Mouse (Mus musculus) forebrain, embryonic 12.5 days (tissue): ENCODE measurements around the gene Eci3. TPM values are rescaled to one million over a fixed set of nuclear protein-coding genes. Genes with fewer than 3 reads are reported as not detected.
A peak's percentile ranks its signal among the peaks of the same experiment; 100 is the strongest.
"Not testable (repeated sequence)": the region's sequence is repeated elsewhere in the genome, so short reads cannot be mapped to it uniquely, and the experiment has no call there.

Source experiments
- ATAC-seq: fragments of 200-750 bp; cut with Nextera tagmentation; 2 replicates; pipeline ENCODE4 v1.8.0; 2017; ENCODE audit warnings: moderate TSS enrichment; ENCODE audit not compliant: low FRiP score
- H3K27ac ChIP-seq: fragments of 300-500 bp; sonication (generic); 2 replicates; pipeline ENCODE4 v1.5.1; 2016; ENCODE audit warnings: mild to moderate bottlenecking
- H3K27me3 ChIP-seq: fragments of 300-500 bp; sonication (generic); 2 replicates; pipeline ENCODE4 v1.6.1; 2016; ENCODE audit warnings: mild to moderate bottlenecking
- H3K36me3 ChIP-seq: fragments of 300-500 bp; sonication (generic); replicated peaks from 2 replicates; pipeline ENCODE4 v1.6.1; 2016; ENCODE audit warnings: mild to moderate bottlenecking
- H3K4me1 ChIP-seq: fragments of 300-500 bp; sonication (generic); 2 replicates; pipeline ENCODE4 v1.6.1; 2016
- H3K4me2 ChIP-seq: fragments of 300-500 bp; sonication (generic); 2 replicates; pipeline ENCODE4 v1.6.1; 2016; ENCODE audit warnings: mild to moderate bottlenecking, moderate library complexity
- H3K4me3 ChIP-seq: fragments of 300-500 bp; sonication (generic); replicated peaks from 2 replicates; pipeline ENCODE4 v1.5.1; 2016; ENCODE audit warnings: mild to moderate bottlenecking
- H3K9ac ChIP-seq: fragments of 300-500 bp; sonication (generic); 2 replicates; pipeline ENCODE4 v1.6.1; 2016; ENCODE audit warnings: mild to moderate bottlenecking
- H3K9me3 ChIP-seq: fragments of 300-500 bp; sonication (generic); 2 replicates; pipeline ENCODE4 v1.6.1; 2016
- WGBS: fragments of 180-500 bp; shearing (Covaris S2); methylation state at CpG from one replicate; pipeline ENCODE4 v1.1.7; 2016; 5-methylcytosine and 5-hydroxymethylcytosine counted together
- polyA plus RNA-seq: library from polyadenylated mRNA; unstranded; fragments of >200 nt; fragmentation: Nextera tagmentation; extraction: Ambion mirVana; gene quantifications from 2 replicates; pipeline ENCODE4 v1.2.1, GENCODE M21; 2016

The Eci3 gene
- polyA plus RNA-seq = 0.19 and 0.45 TPM in 2 replicates

DNA sequence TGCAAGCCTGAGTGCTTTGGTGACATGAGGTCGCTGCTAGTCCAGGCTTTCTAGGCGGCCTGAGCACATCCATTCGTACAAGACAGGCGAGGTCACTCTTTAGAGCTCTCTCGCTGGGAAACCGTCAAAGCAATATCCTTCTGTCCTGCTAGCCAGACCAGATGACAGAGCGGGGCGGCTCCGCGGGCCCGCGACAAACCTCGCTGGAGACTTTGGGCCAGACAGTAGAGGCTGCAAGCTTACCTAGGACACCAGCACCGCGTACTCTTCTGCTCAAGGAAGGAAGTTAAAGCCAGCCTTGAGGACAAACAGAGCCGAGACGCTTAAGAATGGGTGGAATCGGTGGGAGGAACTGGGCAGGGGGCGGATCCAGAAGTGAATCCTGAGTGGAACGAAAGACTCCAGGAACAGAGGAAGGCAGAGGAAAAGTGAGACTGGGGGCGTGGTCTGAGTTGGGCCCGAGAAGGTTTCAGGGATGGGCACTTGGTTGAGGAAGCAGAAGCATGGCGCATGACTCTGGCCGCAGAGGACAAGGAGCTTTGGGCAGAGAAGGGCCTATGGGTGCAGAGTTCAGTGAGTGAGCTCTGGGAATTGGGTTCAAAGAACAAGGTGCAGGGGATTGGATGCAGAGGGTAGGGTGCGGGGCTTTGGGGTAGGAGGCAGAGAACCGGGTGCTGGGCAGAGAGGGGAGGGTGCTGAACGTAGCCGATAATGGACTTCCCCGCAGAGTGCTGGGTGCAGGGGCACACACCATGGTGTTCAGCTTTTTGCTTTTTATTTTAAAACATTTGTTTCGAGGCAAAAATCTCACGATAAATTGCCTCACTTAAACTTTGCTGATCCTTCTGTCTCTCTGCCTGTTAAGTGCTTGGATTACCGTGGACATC, at the start of gene Eci3:
Eci3 (minus strand) TSS at position 300 of the 887 bp plus-strand sequence.
- Histone ChIP-seq H3K4me3 (peak within 1 kb of the TSS; percentile 44), H3K27ac (no peak within 1 kb of the TSS), H3K36me3 (no peaks in the 10 kb centered on the region), H3K27me3 (peaks cover 31% of the 10 kb centered on the region), H3K4me2 (peak within 1 kb of the TSS; percentile 76), H3K9ac (peak within 1 kb of the TSS; percentile 42; the same call in 1 of the 2 replicates), H3K9me3 (no peaks in the 10 kb centered on the region), H3K4me1 (peaks cover 16% of the 10 kb centered on the region)
- 0 out of 2 replicates have a peak, but pooled peaks have one; percentile 33 for ATAC-seq
- 2% methylated on average over 32 of the region's 32 CpGs for WGBS

DNA sequence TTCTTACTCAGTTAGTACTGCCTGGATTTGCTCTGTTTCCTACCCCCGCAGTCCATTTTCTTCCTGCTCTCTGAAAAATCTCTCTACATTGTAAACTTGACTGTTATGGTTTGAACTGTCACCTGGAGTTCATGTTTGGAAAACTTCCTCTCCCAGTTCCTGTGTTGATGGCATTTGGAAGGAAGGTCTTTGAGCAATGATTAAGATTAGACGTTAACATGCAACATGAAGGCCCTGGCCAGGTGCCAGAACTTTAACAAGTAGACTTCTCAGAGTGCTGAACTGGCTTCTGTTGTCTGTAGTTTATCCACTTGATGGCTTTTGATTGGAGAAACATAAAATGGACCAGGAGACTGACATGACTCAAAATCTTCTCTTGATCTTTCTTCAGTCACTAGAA, 32.3 kb upstream of the Eci3 start:
- H3K27me3 ChIP-seq = no peaks in the 10 kb centered on the region
- peaks cover 24% of the 10 kb centered on the region for H3K4me1 ChIP-seq
- 86% methylated on average over 2 of the region's 2 CpGs for WGBS
- H3K4me2 ChIP-seq = no peak overlapping the region
- H3K4me3 ChIP-seq = no peak overlapping the region
- peaks cover 6% of the 10 kb centered on the region; the same call in 1 of the 2 replicates for H3K9me3 ChIP-seq
- H3K9ac ChIP-seq = no peak overlapping the region
- ATAC-seq = no peak
- no peak overlapping the region for H3K27ac ChIP-seq
- H3K36me3 ChIP-seq = no peaks in the 10 kb centered on the region

DNA sequence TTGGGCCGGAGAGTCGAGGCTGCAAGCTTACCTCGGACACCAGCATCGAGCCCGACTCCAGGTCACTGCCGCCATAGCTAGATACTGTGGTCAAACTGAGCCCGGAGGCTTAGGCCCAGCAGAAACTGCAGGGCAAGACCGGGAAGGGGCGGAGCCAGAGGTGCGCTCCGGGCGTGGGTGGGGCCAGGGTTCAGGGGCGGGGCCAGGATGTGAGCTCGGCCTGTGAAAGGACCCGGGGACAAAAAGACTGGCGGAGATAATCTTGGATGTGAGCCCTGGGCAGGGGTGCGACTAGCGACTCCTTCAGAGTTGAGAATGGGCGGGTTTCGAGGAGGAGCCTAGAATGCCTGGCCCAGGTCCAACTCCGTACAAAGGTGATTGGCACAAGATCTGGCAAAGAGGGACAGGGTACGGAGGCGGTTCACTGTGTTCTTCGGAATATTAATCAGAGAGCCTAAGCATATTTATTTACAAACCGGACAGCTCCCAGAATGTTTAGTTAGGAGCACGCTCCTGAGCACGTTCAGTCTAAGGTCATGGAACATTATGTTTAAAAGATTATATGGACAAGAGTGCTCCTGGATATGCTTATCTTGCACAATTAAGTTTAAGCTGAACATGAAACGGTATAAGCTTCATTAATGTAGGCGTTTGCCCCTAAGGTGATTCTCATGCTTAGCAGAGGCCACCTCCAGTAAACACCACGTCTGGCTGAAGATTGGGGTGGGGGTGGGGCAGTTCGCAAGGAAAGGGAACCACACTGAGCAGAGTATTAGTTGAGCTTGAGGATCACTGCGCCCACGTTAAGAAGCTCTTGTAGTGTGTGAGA, 30.6 kb upstream of the Eci3 start:
- H3K4me1 ChIP-seq = peaks cover 24% of the 10 kb centered on the region
- under 1% methylated on average over 33 of the region's 33 CpGs for WGBS

DNA sequence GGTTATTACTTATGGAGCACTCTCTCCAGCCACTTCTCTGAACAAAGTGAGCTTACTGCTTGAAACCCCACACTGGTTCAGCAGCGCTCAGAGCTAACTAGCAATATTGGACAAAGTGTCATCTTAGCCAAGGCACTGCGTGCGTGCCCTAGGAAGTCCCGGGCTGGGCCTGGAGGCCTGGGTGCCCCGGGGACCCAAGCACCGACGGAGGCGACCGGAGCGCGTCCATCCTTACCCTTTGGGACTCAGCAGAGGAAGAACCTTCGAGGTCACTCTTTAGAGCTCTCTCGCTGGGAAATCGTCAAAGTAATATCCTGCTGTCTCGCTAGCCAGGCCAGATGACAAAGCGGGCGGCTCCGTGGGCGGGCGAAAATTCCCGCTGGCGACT, 30.0 kb upstream of the Eci3 start:
- 2% methylated on average over 22 of the region's 22 CpGs for WGBS
- H3K36me3 ChIP-seq = peaks cover 14% of the 10 kb centered on the region
- peak overlapping the region; percentile 60 for H3K4me3 ChIP-seq
- peak overlapping the region; percentile 70 for H3K4me2 ChIP-seq
- ATAC-seq = peak; percentile 62
- H3K9ac ChIP-seq = peak overlapping the region; percentile 73
- H3K9me3 ChIP-seq = peaks cover 4% of the 10 kb centered on the region; the same call in 1 of the 2 replicates
- H3K27ac ChIP-seq = peak overlapping the region; percentile 73
- no peaks in the 10 kb centered on the region for H3K27me3 ChIP-seq
- peaks cover 24% of the 10 kb centered on the region for H3K4me1 ChIP-seq

More for the DNA sequence above, 30.6 kb upstream of the Eci3 start:
- Histone ChIP-seq H3K4me3 (peak overlapping the region; percentile 60), H3K27ac (peak overlapping the region; percentile 73), H3K27me3 (no peaks in the 10 kb centered on the region), H3K9ac (peak overlapping the region; percentile 73), H3K9me3 (peaks cover 6% of the 10 kb centered on the region; the same call in 1 of the 2 replicates), H3K4me2 (peak overlapping the region; percentile 70), H3K36me3 (peaks cover 8% of the 10 kb centered on the region)
- peak; percentile 98 for ATAC-seq

DNA sequence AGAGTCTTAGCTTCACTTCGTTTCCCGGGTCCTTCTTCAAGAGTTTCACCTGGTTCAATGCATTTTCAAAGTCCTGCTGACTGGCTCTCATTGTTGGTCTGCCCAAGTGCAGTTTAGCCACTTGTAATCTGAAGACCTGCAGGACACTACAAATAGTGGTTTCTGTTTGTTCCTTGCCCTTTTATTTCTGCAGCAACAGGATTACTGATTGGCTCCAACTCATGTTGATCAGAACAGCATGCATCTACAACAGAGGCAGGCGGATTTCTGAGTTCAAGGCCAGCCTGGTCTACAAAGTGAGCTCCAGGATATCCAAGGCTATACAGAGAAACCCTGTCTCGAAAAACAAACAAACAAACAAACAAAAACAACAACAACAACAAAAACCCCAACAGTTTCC, 29.5 kb upstream of the Eci3 start:
- H3K4me1 ChIP-seq = peaks cover 24% of the 10 kb centered on the region
- no peaks in the 10 kb centered on the region for H3K9me3 ChIP-seq
- peak overlapping the region; percentile 60 for H3K4me3 ChIP-seq
- H3K9ac ChIP-seq = peak overlapping the region; percentile 73; the same call in 1 of the 2 replicates
- no peaks in the 10 kb centered on the region for H3K27me3 ChIP-seq
- H3K27ac ChIP-seq = 0 out of 2 replicates have a peak overlapping the region, but pooled peaks have one; percentile 6
- H3K36me3 ChIP-seq = peaks cover 19% of the 10 kb centered on the region
- WGBS = 73% methylated on average over 4 of the region's 4 CpGs
- ATAC-seq = no peak
- peak overlapping the region; percentile 70 for H3K4me2 ChIP-seq

DNA sequence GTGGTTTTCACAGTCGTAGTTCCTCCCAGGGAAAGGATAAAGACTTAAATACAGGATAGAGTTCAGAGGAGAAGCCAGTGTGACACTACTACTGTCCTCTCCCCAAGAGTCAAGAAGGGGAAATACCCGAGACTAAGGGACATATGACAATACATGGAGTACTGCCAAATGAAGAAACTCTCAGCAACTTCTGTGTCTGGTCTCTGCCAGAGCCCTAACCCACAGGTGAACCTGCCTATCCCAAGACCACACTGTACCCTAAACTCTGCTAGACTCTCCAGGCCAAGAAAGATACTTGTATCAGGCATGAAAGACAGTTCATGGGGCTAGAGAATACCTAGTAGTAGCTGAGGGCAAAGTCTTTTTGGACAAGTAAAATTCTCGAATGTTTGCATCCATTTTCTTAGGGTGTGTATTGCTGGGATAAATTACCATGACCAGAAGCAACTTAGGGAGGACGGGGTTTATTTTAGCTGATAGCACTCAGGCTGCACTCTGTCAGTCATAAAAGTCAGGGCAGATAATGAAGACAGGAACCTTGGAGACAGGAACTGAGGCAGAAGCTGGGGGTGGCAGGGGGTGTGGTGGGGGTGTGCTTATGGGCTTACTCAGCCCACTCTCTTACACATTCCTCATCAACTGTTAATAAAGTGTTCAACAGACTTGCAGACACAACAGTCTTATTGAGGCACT, 28.1 kb upstream of the Eci3 start:
- Histone ChIP-seq H3K36me3 (peaks cover 32% of the 10 kb centered on the region), H3K27ac (no peak overlapping the region), H3K27me3 (no peaks in the 10 kb centered on the region), H3K9ac (no peak overlapping the region), H3K4me2 (no peak overlapping the region), H3K9me3 (no peaks in the 10 kb centered on the region), H3K4me1 (peaks cover 24% of the 10 kb centered on the region), H3K4me3 (no peak overlapping the region)
- WGBS = 86% methylated on average over 4 of the region's 4 CpGs
- no peak for ATAC-seq

DNA sequence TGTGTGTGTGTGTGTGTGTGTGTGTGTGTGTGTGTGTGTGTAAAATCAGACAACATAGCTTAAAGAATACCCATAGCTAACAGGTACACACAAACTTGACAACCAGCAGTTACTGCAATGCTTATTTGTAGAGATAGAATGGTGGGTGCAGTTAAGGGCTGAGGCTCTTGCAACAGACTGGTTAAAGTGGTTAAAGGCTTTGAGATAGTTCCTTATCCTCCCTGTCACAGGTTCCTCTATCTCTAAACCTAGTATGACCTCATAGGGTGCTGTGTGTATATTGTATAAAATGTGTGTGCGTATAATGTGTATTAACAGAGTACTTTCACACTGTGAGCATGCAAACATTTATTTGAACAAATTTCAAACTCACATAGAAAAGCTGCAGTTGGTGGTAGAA, 19.9 kb upstream of the Eci3 start:
- not testable (repeated sequence) for H3K9me3 ChIP-seq, H3K4me1 ChIP-seq, H3K27ac ChIP-seq, H3K4me2 ChIP-seq, H3K27me3 ChIP-seq, ATAC-seq, H3K4me3 ChIP-seq, H3K9ac ChIP-seq
- peaks cover 78% of the 10 kb centered on the region for H3K36me3 ChIP-seq
- 96% methylated on average over 1 of the region's 1 CpGs for WGBS

DNA sequence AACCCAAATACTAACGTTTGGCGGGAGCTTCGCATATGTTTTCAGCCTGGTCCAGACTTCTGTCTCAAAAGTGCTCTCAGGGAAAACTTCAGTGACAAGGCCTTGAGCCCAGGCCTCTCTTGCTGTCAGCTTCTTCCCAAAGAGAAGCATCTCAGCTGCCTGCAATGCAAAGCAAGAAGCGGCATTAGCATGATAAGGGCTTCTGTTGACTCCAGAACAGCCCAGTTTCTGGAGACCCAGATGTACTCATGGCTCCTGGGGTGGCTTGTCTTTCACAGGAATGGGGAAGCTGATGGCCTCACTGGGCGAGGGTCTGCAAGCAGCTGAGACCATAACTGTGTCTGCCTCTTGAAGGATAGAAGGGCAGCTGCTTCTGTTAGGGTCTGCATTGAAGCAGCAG, 15.0 kb upstream of the Eci3 start:
- WGBS = 75% methylated on average over 5 of the region's 5 CpGs
- H3K4me1 ChIP-seq, H3K4me3 ChIP-seq, H3K9ac ChIP-seq, H3K27ac ChIP-seq, H3K9me3 ChIP-seq, ATAC-seq, H3K27me3 ChIP-seq, H3K4me2 ChIP-seq: not testable (repeated sequence)
- H3K36me3 ChIP-seq = peaks cover 56% of the 10 kb centered on the region

DNA sequence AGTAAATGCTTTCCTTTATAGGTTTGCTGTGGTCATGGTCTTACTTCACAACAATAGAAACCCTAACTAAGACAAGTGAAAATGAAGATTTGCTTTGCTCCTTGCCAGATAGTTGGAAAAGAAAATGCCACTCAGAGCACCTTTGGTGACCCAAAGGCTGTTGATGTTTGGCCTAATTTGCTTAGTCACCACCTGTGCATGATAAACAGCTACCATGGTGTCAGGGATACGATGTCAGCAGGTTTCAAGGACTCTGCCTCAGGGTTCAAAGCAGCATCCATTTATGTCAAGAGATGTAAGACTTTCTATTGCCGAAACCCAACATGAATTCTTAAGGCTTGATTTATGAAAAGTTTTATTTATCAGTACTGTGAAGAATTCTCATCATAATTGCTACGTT, 13.8 kb upstream of the Eci3 start:
- Histone ChIP-seq H3K27me3 (no peaks in the 10 kb centered on the region), H3K4me2 (no peak overlapping the region), H3K27ac (no peak overlapping the region), H3K36me3 (peaks cover 53% of the 10 kb centered on the region), H3K9ac (no peak overlapping the region), H3K4me3 (no peak overlapping the region), H3K9me3 (no peaks in the 10 kb centered on the region), H3K4me1 (no peaks in the 10 kb centered on the region)
- 94% methylated on average over 3 of the region's 3 CpGs for WGBS
- ATAC-seq = no peak

DNA sequence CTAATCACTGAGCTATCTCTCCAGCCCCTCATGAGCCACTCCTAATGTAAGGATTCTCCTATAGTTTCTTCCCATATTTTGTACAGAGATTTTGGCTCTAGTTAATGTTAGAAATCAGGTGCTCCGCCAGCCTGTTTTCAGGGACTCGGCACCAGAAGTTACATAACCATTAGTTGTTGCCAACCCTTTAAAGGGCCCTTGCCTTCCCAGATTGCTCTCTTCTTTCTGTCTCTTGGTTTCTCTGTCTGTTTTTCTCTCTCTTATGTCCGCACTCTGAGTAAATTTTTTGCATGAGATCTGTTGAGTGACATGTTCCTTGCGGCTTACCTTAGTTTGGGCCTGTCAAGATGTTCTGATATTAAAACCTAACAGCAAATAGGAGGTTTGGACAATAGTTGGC, 12.5 kb upstream of the Eci3 start:
- no peak overlapping the region for H3K4me2 ChIP-seq
- no peaks in the 10 kb centered on the region for H3K4me1 ChIP-seq
- no peak overlapping the region for H3K4me3 ChIP-seq
- ATAC-seq = no peak
- H3K9ac ChIP-seq = no peak overlapping the region
- no peak overlapping the region for H3K27ac ChIP-seq
- WGBS = 94% methylated on average over 4 of the region's 4 CpGs
- no peaks in the 10 kb centered on the region for H3K9me3 ChIP-seq
- H3K36me3 ChIP-seq = peaks cover 42% of the 10 kb centered on the region
- H3K27me3 ChIP-seq = no peaks in the 10 kb centered on the region

DNA sequence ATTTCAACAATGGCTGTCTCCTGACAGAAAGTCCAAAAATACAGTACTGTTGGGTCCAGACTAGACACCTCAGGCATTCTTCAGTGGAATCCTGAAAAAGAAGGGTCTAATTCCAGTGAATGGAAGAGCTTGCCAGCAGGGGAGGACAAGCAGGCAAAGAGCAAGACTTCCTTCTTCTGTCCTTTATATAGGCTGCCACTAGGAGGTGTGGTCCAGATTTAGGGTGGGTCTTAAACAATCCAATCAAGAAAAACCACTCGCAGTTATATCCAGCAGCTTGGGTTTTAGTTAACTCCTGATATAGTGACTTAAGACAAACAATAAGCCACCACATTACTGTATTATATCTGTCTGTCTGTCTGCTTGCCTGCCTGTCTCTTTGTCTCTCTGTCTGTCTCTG, 10.2 kb upstream of the Eci3 start:
- Histone ChIP-seq H3K36me3 (peaks cover 20% of the 10 kb centered on the region), H3K27me3 (no peaks in the 10 kb centered on the region), H3K4me3 (no peak overlapping the region), H3K4me2 (no peak overlapping the region), H3K9ac (no peak overlapping the region), H3K4me1 (no peaks in the 10 kb centered on the region), H3K9me3 (no peaks in the 10 kb centered on the region), H3K27ac (no peak overlapping the region)
- ATAC-seq = no peak
- WGBS = 64% methylated on average over 1 of the region's 1 CpGs

DNA sequence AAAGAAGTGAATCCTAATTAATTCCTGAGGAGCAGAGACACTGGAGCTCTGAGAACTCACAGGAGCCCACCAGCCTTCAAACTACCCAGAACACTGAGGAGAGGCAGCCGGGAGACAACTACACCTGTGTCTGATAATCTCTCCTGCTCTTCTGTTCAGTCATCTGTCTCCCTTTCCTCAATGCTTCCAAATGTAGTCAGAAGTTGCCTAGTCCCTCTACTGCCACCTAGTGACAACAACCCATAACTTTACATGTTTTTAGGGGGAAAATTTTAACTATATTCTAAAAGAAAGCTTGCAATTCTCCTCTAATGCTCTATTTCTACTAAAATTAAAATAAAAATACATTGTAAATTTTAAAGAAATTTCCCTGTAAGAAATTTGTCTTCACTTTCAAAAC, 9.5 kb upstream of the Eci3 start:
- 32% methylated on average over 1 of the region's 1 CpGs for WGBS
- H3K4me1 ChIP-seq = no peaks in the 10 kb centered on the region
- no peak overlapping the region for H3K9ac ChIP-seq
- ATAC-seq = no peak
- no peaks in the 10 kb centered on the region for H3K27me3 ChIP-seq
- H3K4me3 ChIP-seq = no peak overlapping the region
- H3K4me2 ChIP-seq = no peak overlapping the region
- no peak overlapping the region for H3K27ac ChIP-seq
- H3K36me3 ChIP-seq = peaks cover 14% of the 10 kb centered on the region
- H3K9me3 ChIP-seq = no peaks in the 10 kb centered on the region
